Comparison of ENCODE assay signal across 8 mouse cellular contexts in the genomic region with DNA sequence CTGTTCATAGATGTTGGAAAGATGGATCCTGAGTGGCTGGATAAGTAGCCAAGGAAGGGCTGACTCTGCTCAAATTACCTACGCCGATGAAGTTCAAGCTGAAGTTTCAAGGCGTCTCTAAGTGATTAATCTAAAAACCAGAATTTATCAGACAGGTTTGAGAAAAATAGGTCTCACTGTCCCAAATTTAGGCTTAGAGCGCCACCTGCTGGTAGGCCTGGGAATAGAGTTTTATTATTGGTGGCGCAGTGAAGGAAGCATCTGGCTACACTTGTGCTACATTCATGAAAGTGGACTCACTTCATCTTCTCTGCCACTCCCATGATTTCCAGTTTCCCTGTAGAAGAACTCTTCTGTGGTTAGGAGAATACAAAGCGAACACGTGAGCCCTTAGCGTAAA.
DNase-seq lines count a peak whose midpoint lies in the region; ATAC-seq and TF ChIP-seq lines count a peak whose summit lies in the region.

No protein-coding gene starts in this region.

- no peak for ATAC-seq in liver, postnatal 0 days
- no peak for ATAC-seq in erythroid progenitor cell, adult 5-6 weeks (replicated peaks; ENCODE audit: low FRiP score, poor library complexity, severe bottlenecking)

- 20% methylated on average over 8 of the region's 8 CpGs for WGBS in liver, postnatal 0 days (ENCODE audit: insufficient replicate concordance)

- no peak for TF ChIP-seq EP300 in MEL (IDR thresholded peaks at IDR 0.05; ENCODE audit: low read depth in 1 of 2, low read length in 2 of 2)
- no peak for TF ChIP-seq EP300 in liver, postnatal 0 days (IDR thresholded peaks at IDR 0.05; ENCODE audit: low read depth)

- H3K9me3 ChIP-seq in MEL (replicated peaks; ENCODE audit: insufficient read depth, low read length), result no peaks in the 10 kb centered on the region
- no peaks in the 10 kb centered on the region for H3K9me3 ChIP-seq in liver, postnatal 0 days (ENCODE audit: low read length)

- H3K9ac ChIP-seq in MEL (ENCODE audit: control insufficient read depth, low read depth, low read length, poor library complexity, severe bottlenecking), result no peak overlapping the region
- H3K9ac ChIP-seq in liver, postnatal 0 days (replicated peaks), result no peak overlapping the region

- no peaks in the 10 kb centered on the region for H3K4me1 ChIP-seq in MEL (ENCODE audit: control insufficient read depth in 1 of 2, insufficient read depth in 2 of 2, low read length in 2 of 2)
- no peaks in the 10 kb centered on the region for H3K4me1 ChIP-seq in liver, postnatal 0 days (ENCODE audit: insufficient read depth)

- DNase-seq in 416B (ENCODE audit: low read depth) (peak; percentile 64), MEL (ENCODE audit: low read depth, low spot score) (peak; percentile 46)
- peak; percentile 66 to 83 for DNase-seq in cerebellum, adult 18-20 months
- peak; percentile 41 to 77 for DNase-seq in frontal cortex, postnatal 10 days (ENCODE audit: low spot score in 2 of 2)
- peak; percentile 75 for DNase-seq in kidney, postnatal 14 days
- DNase-seq in liver, postnatal 0 days, result peak; percentile 80
- DNase-seq in right cerebral cortex, postnatal 25 days, result peak; percentile 77

- no peaks in the 10 kb centered on the region for H3K27me3 ChIP-seq in MEL (ENCODE audit: control insufficient read depth in 1 of 2, insufficient read depth in 2 of 2, low read length in 2 of 2)
- H3K27me3 ChIP-seq in liver, postnatal 0 days (ENCODE audit: insufficient read depth, low read length), result no peaks in the 10 kb centered on the region

- no peaks in the 10 kb centered on the region for H3K79me2 ChIP-seq in MEL (ENCODE audit: control insufficient read depth, insufficient read depth, low read length, poor library complexity)

- H3K4me3 ChIP-seq in MEL (ENCODE audit: control insufficient read depth in 1 of 2, insufficient read depth in 1 of 2, low read depth in 2 of 2, low read length in 2 of 2), result no peak overlapping the region
- no peak overlapping the region for H3K4me3 ChIP-seq in liver, postnatal 0 days (ENCODE audit: low read depth, low read length)

- TF ChIP-seq RAD21 in MEL (IDR thresholded peaks at IDR 0.05; ENCODE audit: low read depth, low read length), result peak; percentile 70

- no peak overlapping the region for H3K4me2 ChIP-seq in liver, postnatal 0 days (ENCODE audit: low read depth, low read length)

- H3K27ac ChIP-seq in MEL (ENCODE audit: control insufficient read depth, low read depth, low read length), result no peak overlapping the region
- no peak overlapping the region for H3K27ac ChIP-seq in liver, postnatal 0 days (ENCODE audit: low read depth)

- no peaks in the 10 kb centered on the region for H3K36me3 ChIP-seq in MEL (ENCODE audit: control insufficient read depth in 1 of 2, insufficient read depth in 2 of 2, low read length in 2 of 2)
- H3K36me3 ChIP-seq in liver, postnatal 0 days (replicated peaks; ENCODE audit: insufficient read depth, low read length), result no peaks in the 10 kb centered on the region

- TF ChIP-seq CTCF in MEL (IDR thresholded peaks at IDR 0.05 in 2 of 3, conservative IDR thresholded peaks at IDR 0.05 in 1 of 3; ENCODE audit: control insufficient read depth in 1 of 3, insufficient read depth in 1 of 3, low read depth in 2 of 3, low read length in 3 of 3, poor library complexity in 1 of 3, severe bottlenecking in 1 of 3), result peak; percentile 64 to 79 (median 68)
- TF ChIP-seq CTCF in liver, postnatal 0 days (IDR thresholded peaks at IDR 0.05; ENCODE audit: low read depth), result peak; percentile 92

- no peak for TF ChIP-seq POLR2A in MEL (IDR thresholded peaks at IDR 0.05; ENCODE audit: control insufficient read depth in 1 of 2, insufficient read depth in 1 of 2, low read depth in 1 of 2, low read length in 2 of 2, poor library complexity in 1 of 2)

TF ChIP-seq in MEL, 35 proteins besides CTCF, POLR2A, EP300 and RAD21:
- peak; percentile 58 for TF ChIP-seq SMC3 (IDR thresholded peaks at IDR 0.05; ENCODE audit: low read depth, low read length)
- TF ChIP-seq ZNF384 (IDR thresholded peaks at IDR 0.05; ENCODE audit: low read depth, low read length), result no peak
- peak; percentile 51 for TF ChIP-seq ZC3H11A (IDR thresholded peaks at IDR 0.05; ENCODE audit: low read depth, low read length)
- no peak for TF ChIP-seq CHD1 (IDR thresholded peaks at IDR 0.05; ENCODE audit: low read depth, low read length)
- TF ChIP-seq GABPA (IDR thresholded peaks at IDR 0.05; ENCODE audit: low read depth, low read length), result no peak
- no peak for TF ChIP-seq ETS1 (IDR thresholded peaks at IDR 0.05; ENCODE audit: low read depth, low read length)
- TF ChIP-seq SIN3A (IDR thresholded peaks at IDR 0.05; ENCODE audit: low read length), result no peak
- TF ChIP-seq USF1 (IDR thresholded peaks at IDR 0.05; ENCODE audit: low read depth, low read length), result no peak
- no peak for TF ChIP-seq MEF2A (IDR thresholded peaks at IDR 0.05; ENCODE audit: extremely low read depth, insufficient replicate concordance, low read depth, low read length, poor library complexity, severe bottlenecking)
- no peak for TF ChIP-seq GATA1 (IDR thresholded peaks at IDR 0.05; ENCODE audit: low read depth, low read length)
